Mouse (Mus musculus): ENCODE measurements around the gene Arhgap33. TPM values are rescaled to one million over a fixed set of nuclear protein-coding genes. Genes with fewer than 3 reads are reported as not detected.

Arhgap33 gene
- total RNA-seq, 4 experiments from 2014 or later, result 177 to 184 (median 178) TPM

- no peak for DNase-seq (ENCODE audit: low spot score in 2 of 2)
These were observed 18.2 kb upstream of the Arhgap33 start for GRCm38 (mm10) chr7:30553021-30553589.

DNA sequence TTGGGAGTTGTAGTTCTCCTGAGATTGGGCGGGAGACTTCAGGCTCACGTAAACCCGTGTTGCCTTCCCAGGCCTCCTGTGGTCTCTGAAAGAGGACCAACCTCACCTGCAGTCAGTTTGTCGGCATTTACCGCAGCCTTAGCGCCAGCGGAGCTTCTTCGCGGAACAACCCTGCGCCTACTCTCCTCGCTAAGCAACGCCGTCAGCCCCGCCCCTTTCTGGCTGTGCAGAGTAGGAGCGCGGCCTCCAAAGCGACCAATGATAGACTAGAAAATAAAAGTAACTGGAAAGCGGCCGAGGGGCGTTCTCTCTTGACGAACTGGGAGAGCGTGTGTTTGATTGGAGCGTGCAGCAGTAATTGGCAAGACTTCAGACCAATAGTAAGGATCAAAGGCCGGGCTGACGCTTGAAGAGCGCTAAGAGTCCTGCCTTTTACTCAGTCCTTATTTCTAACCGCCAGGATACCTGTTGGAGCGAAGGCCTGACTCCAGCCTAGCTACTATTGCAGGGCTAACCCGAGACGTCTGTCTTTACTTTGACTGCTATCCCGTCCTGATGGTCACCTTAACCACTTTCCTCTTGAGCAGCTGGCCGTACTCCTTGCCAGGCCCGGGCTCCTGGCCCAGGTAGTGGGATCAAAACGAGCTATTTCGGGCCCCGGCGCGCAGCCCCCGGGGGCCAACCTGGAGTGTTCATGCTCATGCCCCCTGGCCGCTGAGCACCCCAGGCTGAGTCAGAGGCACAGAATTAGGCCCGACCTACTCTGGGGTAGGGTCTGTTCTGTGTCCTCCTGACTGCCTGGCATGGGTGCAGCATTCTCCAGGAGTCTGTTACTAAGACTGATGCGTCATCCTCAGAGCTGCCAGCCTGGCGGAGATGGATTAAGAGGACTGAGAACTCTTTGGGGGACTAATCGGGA, 17.5 kb upstream of the Arhgap33 start, which contains the start of the genes Hspb6 and Proser3:
TSS of gene Hspb6 (plus strand) at position 77 of the 919 bp plus-strand sequence.
TSS of gene Proser3 (minus strand) at position 198 of the 919 bp plus-strand sequence.
- peak; percentile 84 to 97 for DNase-seq (ENCODE audit: low spot score in 2 of 2)

- no peak for DNase-seq (ENCODE audit: low spot score in 2 of 2)
These were observed 16.7 kb upstream of the Arhgap33 start for GRCm38 (mm10) chr7:30551445-30552101.

- DNase-seq (ENCODE audit: low spot score in 2 of 2), result no peak
These were observed 15.7 kb upstream of the Arhgap33 start for GRCm38 (mm10) chr7:30550603-30551002.

GRCm38 (mm10) chr7:30549880-30550279, 15.0 kb upstream of the Arhgap33 start:
- DNase-seq (ENCODE audit: low spot score in 2 of 2), result no peak

GRCm38 (mm10) chr7:30544327-30544726, 9.5 kb upstream of the Arhgap33 start:
- DNase-seq (ENCODE audit: low spot score in 2 of 2), result no peak

GRCm38 (mm10) chr7:30540572-30540971, 5.7 kb upstream of the Arhgap33 start:
- DNase-seq (ENCODE audit: low spot score in 2 of 2), result no peak

GRCm38 (mm10) chr7:30533941-30534632, 773 bp downstream of the Arhgap33 start:
- no peak for DNase-seq (ENCODE audit: low spot score in 2 of 2)

- no peak for DNase-seq (ENCODE audit: low spot score in 2 of 2)
These were observed 1.9 kb downstream of the Arhgap33 start for GRCm38 (mm10) chr7:30532931-30533330.

- DNase-seq (ENCODE audit: low spot score in 2 of 2), result peak; percentile 58 to 85
These were observed 3.5 kb downstream of the Arhgap33 start for GRCm38 (mm10) chr7:30531291-30531815.

DNA sequence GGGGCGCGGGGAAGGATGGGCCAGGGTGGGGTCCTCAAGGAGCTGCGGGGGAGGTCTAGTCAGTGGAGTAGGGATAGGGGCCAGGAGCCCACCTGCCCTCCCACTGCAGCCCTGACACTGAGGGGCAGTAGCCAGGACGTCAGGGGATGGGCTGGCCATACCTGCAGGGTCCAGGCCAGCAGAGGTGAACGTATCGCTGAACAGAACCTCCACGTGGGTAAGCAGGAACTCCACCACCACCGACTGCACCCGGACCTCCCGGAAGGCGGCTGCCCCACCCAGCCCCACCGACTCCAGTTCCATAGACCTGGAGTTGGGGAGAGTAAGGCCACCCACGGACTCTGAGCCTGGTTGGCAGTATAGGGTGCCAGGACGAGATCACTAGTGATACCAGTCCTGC, 7.9 kb downstream of the Arhgap33 start:
- no peak for DNase-seq (ENCODE audit: low spot score in 2 of 2)

GRCm38 (mm10) chr7:30526399-30526798, 8.5 kb downstream of the Arhgap33 start:
- no peak for DNase-seq (ENCODE audit: low spot score in 2 of 2)

DNA sequence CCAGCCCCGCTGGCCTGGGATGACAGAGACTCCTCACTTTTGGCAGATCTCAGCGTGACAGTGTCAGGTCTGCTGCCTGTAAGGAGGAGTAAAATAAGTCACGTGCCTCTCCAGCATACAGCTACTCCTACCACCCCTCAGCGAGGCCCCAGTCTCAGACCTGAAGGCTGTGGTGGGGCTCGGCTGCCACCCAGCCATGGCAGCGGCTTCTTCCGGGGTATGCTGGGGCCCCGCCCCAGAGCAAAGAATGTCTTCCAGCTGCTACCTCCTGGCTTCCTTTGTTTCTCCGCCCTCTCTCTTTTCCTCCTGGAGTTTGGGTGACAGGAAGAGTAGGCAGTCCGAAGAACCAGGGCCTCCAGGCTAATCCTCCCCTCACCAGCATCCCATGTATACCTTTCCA, 8.9 kb downstream of the Arhgap33 start:
- no peak for DNase-seq (ENCODE audit: low spot score in 2 of 2)

DNA sequence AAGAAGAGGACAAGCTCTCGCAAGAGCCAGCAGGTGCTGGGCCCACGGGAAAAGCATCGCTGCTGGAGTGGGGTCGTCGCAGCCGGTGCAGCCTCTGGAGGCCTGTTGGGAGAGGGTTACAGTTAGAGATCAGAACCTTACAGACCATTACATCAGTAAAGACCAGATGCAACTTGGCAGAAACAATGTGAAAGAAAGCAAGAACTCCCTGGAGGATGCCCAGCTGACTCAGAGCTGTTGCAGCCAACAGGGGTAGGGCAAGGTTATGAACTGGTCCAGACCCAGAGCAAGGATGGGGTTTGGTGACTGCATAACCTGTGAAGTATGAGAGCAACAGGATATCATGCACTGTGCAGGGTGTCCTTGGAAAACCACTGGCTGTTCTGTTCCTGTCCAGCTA, 10.4 kb downstream of the Arhgap33 start:
- DNase-seq (ENCODE audit: low spot score in 2 of 2), result no peak

DNA sequence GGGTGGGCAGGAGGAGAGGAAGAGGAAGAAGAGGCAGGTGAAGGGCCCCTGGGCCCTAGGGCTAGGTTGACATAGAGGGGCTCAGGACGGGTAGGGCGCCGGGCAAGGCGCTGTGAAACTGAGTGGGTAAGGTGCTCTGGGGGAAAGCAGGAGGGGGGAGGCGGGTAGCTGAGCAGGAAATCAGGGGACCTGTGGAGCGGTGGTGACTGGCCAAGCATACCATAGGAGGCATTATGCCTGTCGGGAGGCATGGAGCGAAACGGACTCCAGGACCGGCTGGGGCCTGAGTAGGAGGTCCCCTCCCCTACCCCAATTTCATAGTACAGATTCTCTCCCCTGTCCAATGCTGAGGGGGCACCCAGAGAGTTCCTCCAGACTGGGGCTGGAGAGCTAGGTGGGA, 12.0 kb downstream of the Arhgap33 start:
- no peak for DNase-seq (ENCODE audit: low spot score in 2 of 2)

- no peak for DNase-seq (ENCODE audit: low spot score in 2 of 2)
These were observed 14.0 kb downstream of the Arhgap33 start for GRCm38 (mm10) chr7:30520856-30521255.

GRCm38 (mm10) chr7:30520396-30520795, 14.5 kb downstream of the Arhgap33 start:
- no peak for DNase-seq (ENCODE audit: low spot score in 2 of 2)

DNA sequence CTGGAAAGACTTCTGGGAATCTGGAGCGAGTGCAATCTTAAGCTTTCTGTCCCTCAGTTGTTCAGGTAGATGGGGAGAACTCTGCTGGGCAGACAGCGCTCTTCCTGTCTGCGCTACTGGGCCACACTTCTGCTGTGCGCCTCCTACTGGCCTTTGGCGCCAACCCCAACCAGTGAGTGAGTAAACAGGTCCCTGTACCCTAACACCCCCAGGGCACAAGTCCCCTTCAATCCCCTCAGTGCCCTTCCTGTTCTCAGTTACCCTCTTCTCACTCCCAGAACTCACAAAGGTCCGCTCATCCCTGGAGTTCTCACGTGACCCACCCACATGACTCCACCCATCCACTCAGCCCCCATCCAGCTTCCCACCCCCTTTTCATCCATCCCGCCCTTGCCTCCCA, 16.5 kb downstream of the Arhgap33 start:
- DNase-seq (ENCODE audit: low spot score in 2 of 2), result no peak

DNA sequence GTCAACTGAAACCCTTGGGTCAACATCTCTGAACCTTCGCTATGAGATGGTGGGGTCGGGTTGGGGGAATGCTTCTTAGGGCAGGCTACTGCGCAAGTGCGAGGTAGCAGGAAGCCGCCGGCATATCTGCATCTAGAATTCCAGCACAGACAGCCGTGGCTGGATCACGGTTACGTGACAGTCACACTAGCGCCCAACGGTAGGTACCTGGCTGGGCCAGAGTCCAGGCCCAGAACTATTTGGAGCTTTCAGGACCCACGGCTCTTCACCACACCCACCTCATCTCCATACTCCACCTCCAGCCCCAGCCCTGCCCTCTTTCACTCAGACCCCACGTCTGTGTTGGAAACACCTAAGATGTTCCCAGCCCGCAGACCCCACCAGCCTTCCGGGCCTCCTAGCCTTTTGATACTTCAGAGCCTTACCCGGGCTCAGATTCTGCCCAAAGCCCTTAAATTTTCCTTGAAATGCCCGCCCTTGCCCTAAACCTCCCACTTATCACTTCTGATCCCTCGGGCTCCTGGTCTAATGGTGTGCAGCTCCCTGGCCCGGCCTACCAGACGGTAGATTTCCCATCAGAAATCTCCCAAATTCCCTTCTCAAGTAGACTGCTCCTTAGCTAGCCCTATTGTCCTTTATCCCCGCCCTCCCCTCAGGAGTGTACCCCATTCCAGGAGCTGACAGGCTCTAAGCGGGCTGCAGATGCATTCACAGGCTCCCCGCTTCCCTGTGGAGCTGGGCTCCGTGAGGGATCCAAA, 19.7 kb downstream of the Arhgap33 start:
- no peak for DNase-seq (ENCODE audit: low spot score in 2 of 2)

DNA sequence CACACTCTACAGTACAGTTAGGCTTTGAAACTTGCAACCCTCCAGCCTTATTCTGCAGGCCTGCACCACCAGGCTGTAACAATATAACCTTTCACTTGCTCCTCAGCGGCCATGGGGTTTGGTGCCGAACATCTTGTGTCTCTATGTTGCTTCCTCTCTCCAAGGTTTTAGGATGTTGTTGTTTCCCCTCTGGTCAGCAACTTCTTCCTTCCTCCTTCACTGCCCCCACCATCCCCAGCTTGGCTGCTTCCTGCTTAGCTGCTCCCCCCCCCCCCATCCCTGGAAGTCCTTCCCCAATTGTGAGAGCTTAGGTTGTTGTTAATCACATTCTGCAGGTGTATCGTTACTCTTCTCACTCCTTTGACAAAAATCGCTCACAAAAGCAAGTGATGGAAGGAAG, 26.8 kb downstream of the Arhgap33 start:
- no peak for DNase-seq (ENCODE audit: low spot score in 2 of 2)
